Mouse (Mus musculus) hindbrain, postnatal 0 days (tissue): Measurements from ENCODE around the gene Slco2a1. TPM values are rescaled to one million over a fixed set of nuclear protein-coding genes. Genes with fewer than 3 reads are reported as not detected.

Experiments
- ATAC-seq: fragments of 200-750 bp; cut with Nextera tagmentation; 2 replicates; pipeline ENCODE4 v1.8.0; 2017; ENCODE audit warnings: mild to moderate bottlenecking, moderate TSS enrichment, moderate library complexity
- DNase-seq: peaks from one replicate; pipeline ENCODE4 v3.0.0-alpha.2; 2015; ENCODE audit warnings: low spot score
- H3K27ac ChIP-seq: fragments of 300-500 bp; sonication (generic); 2 replicates; pipeline ENCODE4 v1.5.1; 2014; ENCODE audit warnings: mild to moderate bottlenecking
- H3K27me3 ChIP-seq: fragments of 300-500 bp; sonication (generic); 2 replicates; pipeline ENCODE4 v1.6.1; 2014; ENCODE audit warnings: low read length, mixed read lengths; ENCODE audit not compliant: insufficient read depth
- H3K36me3 ChIP-seq: fragments of 300-500 bp; sonication (generic); 2 replicates; pipeline ENCODE4 v1.6.1; 2014; ENCODE audit warnings: low read length, mixed read lengths; ENCODE audit not compliant: insufficient read depth
- H3K4me1 ChIP-seq: fragments of 300-500 bp; sonication (generic); 2 replicates; pipeline ENCODE4 v1.6.1; 2014; ENCODE audit warnings: antibody characterized with exemption, low read length, mixed read lengths; ENCODE audit not compliant: insufficient read depth
- H3K4me2 ChIP-seq: fragments of 300-500 bp; sonication (generic); 2 replicates; pipeline ENCODE4 v1.6.1; 2014; ENCODE audit warnings: low read depth, mild to moderate bottlenecking, low read length, moderate library complexity, mixed read lengths
- H3K4me3 ChIP-seq: fragments of 300-500 bp; sonication (generic); 2 replicates; pipeline ENCODE4 v1.5.1; 2014; ENCODE audit warnings: low read length
- H3K9ac ChIP-seq: fragments of 300-500 bp; sonication (generic); replicated peaks from 2 replicates; pipeline ENCODE4 v1.6.1; 2014; ENCODE audit warnings: mild to moderate bottlenecking, low read length, moderate library complexity, mixed read lengths
- H3K9me3 ChIP-seq: fragments of 300-500 bp; sonication (generic); 2 replicates; pipeline ENCODE4 v1.6.1; 2016; ENCODE audit warnings: low read length, mixed read lengths
- CTCF ChIP-seq: IDR thresholded peaks from 2 replicates; pipeline ENCODE4 v1.5.1; 2016; ENCODE audit warnings: antibody characterized with exemption, control low read depth, low read depth
- WGBS: fragments of 180-500 bp; shearing (Covaris S2); extraction: QIAGEN DNeasy Blood & Tissue Kit; methylation state at CpG from one replicate; pipeline ENCODE4 v1.1.7; 2014; 5-methylcytosine and 5-hydroxymethylcytosine counted together
- polyA plus RNA-seq: library from polyadenylated mRNA; unstranded; fragments of >200 nt; fragmentation: Nextera tagmentation; extraction: Ambion mirVana; gene quantifications from 2 replicates; pipeline ENCODE4 v1.2.1, GENCODE M21; 2015
- total RNA-seq: library from RNA; depleted of rRNA; stranded (reverse); fragments of >200 nt; gene quantifications from 2 replicates; pipeline ENCODE4 v1.2.3, GENCODE M21; 2014

The Slco2a1 gene
- total and polyA plus RNA-seq, 2 experiments from 2014 or later, result 4.8 to 6.3 TPM

GRCm38 (mm10) chr9:103066845-103067244 is 78.3 kb downstream of the Slco2a1 start:
- Histone ChIP-seq H3K9ac (no peak overlapping the region), H3K9me3 (no peaks in the 10 kb centered on the region), H3K4me1 (peaks cover 8% of the 10 kb centered on the region; the same call in 1 of the 2 replicates), H3K4me3 (no peak overlapping the region), H3K27me3 (no peaks in the 10 kb centered on the region), H3K27ac (peak overlapping the region; percentile 41; the same call in 1 of the 2 replicates), H3K4me2 (no peak overlapping the region), H3K36me3 (no peaks in the 10 kb centered on the region)
- DNase-seq, result peak; percentile 74
- TF ChIP-seq CTCF, result no peak
- WGBS, result 55% methylated on average over 8 of the region's 8 CpGs
- ATAC-seq, result peak; percentile 46; the same call in 1 of the 2 replicates

- WGBS, result 67% methylated on average over 11 of the region's 11 CpGs
- Histone ChIP-seq H3K27ac (peak overlapping the region; percentile 41), H3K9me3 (no peaks in the 10 kb centered on the region), H3K4me3 (no peak overlapping the region), H3K9ac (no peak overlapping the region), H3K4me1 (peaks cover 8% of the 10 kb centered on the region; the same call in 1 of the 2 replicates), H3K27me3 (no peaks in the 10 kb centered on the region), H3K36me3 (no peaks in the 10 kb centered on the region), H3K4me2 (no peak overlapping the region)
- TF ChIP-seq CTCF, result no peak
- DNase-seq (peak; percentile 62), ATAC-seq (peak; percentile 76)
These were observed 79.1 kb downstream of the Slco2a1 start for GRCm38 (mm10) chr9:103067651-103068050.

GRCm38 (mm10) chr9:103068769-103069168 is 80.3 kb downstream of the Slco2a1 start:
- H3K9me3 ChIP-seq, result no peaks in the 10 kb centered on the region
- H3K9ac ChIP-seq, result no peak overlapping the region
- no peak for ATAC-seq
- no peak overlapping the region for H3K27ac ChIP-seq
- no peak for DNase-seq
- no peaks in the 10 kb centered on the region for H3K36me3 ChIP-seq
- peaks cover 8% of the 10 kb centered on the region; the same call in 1 of the 2 replicates for H3K4me1 ChIP-seq
- 80% methylated on average over 8 of the region's 8 CpGs for WGBS
- no peaks in the 10 kb centered on the region for H3K27me3 ChIP-seq
- H3K4me2 ChIP-seq, result no peak overlapping the region
- no peak overlapping the region for H3K4me3 ChIP-seq
- no peak for TF ChIP-seq CTCF

- Histone ChIP-seq H3K9me3 (no peaks in the 10 kb centered on the region), H3K4me3 (no peak overlapping the region), H3K36me3 (no peaks in the 10 kb centered on the region), H3K4me2 (no peak overlapping the region), H3K4me1 (peaks cover 8% of the 10 kb centered on the region; the same call in 1 of the 2 replicates), H3K27me3 (no peaks in the 10 kb centered on the region), H3K27ac (no peak overlapping the region), H3K9ac (no peak overlapping the region)
- no peak for DNase-seq
- TF ChIP-seq CTCF, result no peak
- no peak for ATAC-seq
- WGBS, result 69% methylated on average over 7 of the region's 7 CpGs
These were observed 83.2 kb downstream of the Slco2a1 start for GRCm38 (mm10) chr9:103071541-103072203.

GRCm38 (mm10) chr9:103072204-103072599 is 83.7 kb downstream of the Slco2a1 start:
- no peak overlapping the region for H3K27ac ChIP-seq
- no peaks in the 10 kb centered on the region for H3K9me3 ChIP-seq
- 87% methylated on average over 6 of the region's 6 CpGs for WGBS
- no peak overlapping the region for H3K9ac ChIP-seq
- peaks cover 3% of the 10 kb centered on the region; the same call in 1 of the 2 replicates for H3K4me1 ChIP-seq
- H3K27me3 ChIP-seq, result no peaks in the 10 kb centered on the region
- H3K4me2 ChIP-seq, result no peak overlapping the region
- H3K4me3 ChIP-seq, result no peak overlapping the region
- DNase-seq (no peak), ATAC-seq (no peak)
- TF ChIP-seq CTCF, result no peak
- H3K36me3 ChIP-seq, result no peaks in the 10 kb centered on the region

- no peak overlapping the region for H3K4me2 ChIP-seq
- ATAC-seq (no peak), DNase-seq (no peak)
- H3K9ac ChIP-seq, result no peak overlapping the region
- no peak overlapping the region for H3K4me3 ChIP-seq
- no peaks in the 10 kb centered on the region for H3K4me1 ChIP-seq
- TF ChIP-seq CTCF, result no peak
- H3K36me3 ChIP-seq, result no peaks in the 10 kb centered on the region
- H3K27ac ChIP-seq, result no peak overlapping the region
- H3K27me3 ChIP-seq, result no peaks in the 10 kb centered on the region
- no peaks in the 10 kb centered on the region for H3K9me3 ChIP-seq
- 80% methylated on average over 11 of the region's 11 CpGs for WGBS
These were observed 84.5 kb downstream of the Slco2a1 start for GRCm38 (mm10) chr9:103072926-103073515.
